8 mouse cellular contexts compared by ENCODE assay signal in genomic region chr3:79181248-79181991, GRCm38 (mm10).
DNase-seq lines count a peak whose midpoint lies in the region; ATAC-seq and TF ChIP-seq lines count a peak whose summit lies in the region.

No protein-coding gene starts in this region.

- ATAC-seq in megakaryocyte-erythroid progenitor cell, adult 5-6 weeks (replicated peaks; ENCODE audit: low FRiP score, low TSS enrichment, poor library complexity, severe bottlenecking), result peak; percentile 57

- peak; percentile 50 for DNase-seq in ovary, adult 18-20 months (ENCODE audit: low spot score)
- no peak for DNase-seq in ovary, postnatal 10 days (ENCODE audit: low spot score)
- DNase-seq in heart, postnatal 10 days, result peak; percentile 83 to 86
- peak; percentile 71 to 78 for DNase-seq in kidney, postnatal 36 days
- DNase-seq in urinary bladder, postnatal 36 days (ENCODE audit: low spot score in 2 of 2), result peak; percentile 61 to 65
- DNase-seq in right cerebral cortex, adult 2 months (ENCODE audit: low spot score in 2 of 2), result no peak

- intact Hi-C loops in heart, postnatal 10 days (cut with DNase I), result no loop called here

- H3K4me1 ChIP-seq in embryonic fibroblast, embryonic 13.5 days (ENCODE audit: control insufficient read depth, insufficient read depth, low read length), result peaks cover 15% of the 10 kb centered on the region

- peak overlapping the region; percentile 69 for H3K27ac ChIP-seq in embryonic fibroblast, embryonic 13.5 days (ENCODE audit: insufficient read depth, low read length)

- peak overlapping the region; percentile 24; the same call in 1 of the 2 replicates for H3K4me3 ChIP-seq in embryonic fibroblast, embryonic 13.5 days (ENCODE audit: insufficient read depth, low read length)

- peak; percentile 53; the same call in 1 of the 2 replicates for TF ChIP-seq POLR2A in embryonic fibroblast, embryonic 13.5 days (IDR thresholded peaks at IDR 0.05; ENCODE audit: low read depth, low read length)

- TF ChIP-seq CTCF in embryonic fibroblast, embryonic 13.5 days (IDR thresholded peaks at IDR 0.05; ENCODE audit: borderline replicate concordance, insufficient read depth, low read length), result no peak

Comparison
In these comparisons a context has a peak if more than half of its experiments do, and no peak if none do; other contexts are left out.
1. DNase-seq: peak in ovary, adult 18-20 months (single experiment), heart, postnatal 10 days (2 of 2), kidney, postnatal 36 days (2 of 2) and urinary bladder, postnatal 36 days (2 of 2); none in ovary, postnatal 10 days (single experiment) and right cerebral cortex, adult 2 months (0 of 2).